Mouse (Mus musculus): ENCODE measurements at regions not wholly inside any gene's neighbourhood (a gene's known extent, or its start where the extent isn't known, plus 50 kb on each side); places are given as distances from the start of the nearest gene placed in this dataset.

GRCm38 (mm10) chr9:43983220-43983619 is 60.0 kb upstream of the Thy1 start:
- TF ChIP-seq GATA1 (IDR thresholded peaks at IDR 0.05; ENCODE audit: borderline replicate concordance, low read length) (no peak), CTCF (IDR thresholded peaks at IDR 0.05; ENCODE audit: low read depth, low read length) (no peak), GATA2 (IDR thresholded peaks at IDR 0.05; ENCODE audit: borderline replicate concordance, low read depth, low read length) (no peak)

All from G1E (cell line).